Mouse (Mus musculus) liver, postnatal 0 days (tissue): ENCODE measurements around the gene Slit3. TPM values are rescaled to one million over a fixed set of nuclear protein-coding genes. Genes with fewer than 3 reads are reported as not detected.

Experiments used
- ATAC-seq: fragments of 200-750 bp; cut with Nextera tagmentation; 2 replicates; pipeline ENCODE4 v1.8.0; 2017; ENCODE audit warnings: mild to moderate bottlenecking, moderate library complexity
- DNase-seq: peaks from one replicate; pipeline ENCODE4 v3.0.0-alpha.2; 2016
- H3K27ac ChIP-seq: fragments of 300-500 bp; sonication (generic); 2 replicates; pipeline ENCODE4 v1.5.1; 2014; ENCODE audit warnings: antibody characterized with exemption, moderate library complexity, mild to moderate bottlenecking, low read depth
- H3K27me3 ChIP-seq: fragments of 300-500 bp; sonication (generic); 2 replicates; pipeline ENCODE4 v1.6.1; 2014; ENCODE audit warnings: low read length, control low read depth, mixed read lengths; ENCODE audit not compliant: insufficient read depth
- H3K36me3 ChIP-seq: fragments of 300-500 bp; sonication (generic); replicated peaks from 2 replicates; pipeline ENCODE4 v1.6.1; 2014; ENCODE audit warnings: mild to moderate bottlenecking, control low read depth, low read length, moderate library complexity, mixed read lengths; ENCODE audit not compliant: insufficient read depth
- H3K4me1 ChIP-seq: fragments of 300-500 bp; sonication (generic); 2 replicates; pipeline ENCODE4 v1.6.1; 2014; ENCODE audit warnings: antibody characterized with exemption, mild to moderate bottlenecking, control low read depth; ENCODE audit not compliant: insufficient read depth
- H3K4me2 ChIP-seq: fragments of 300-500 bp; sonication (generic); 2 replicates; pipeline ENCODE4 v1.6.1; 2014; ENCODE audit warnings: low read depth, mild to moderate bottlenecking, low read length, moderate library complexity, mixed read lengths
- H3K4me3 ChIP-seq: fragments of 300-500 bp; sonication (generic); 2 replicates; pipeline ENCODE4 v1.5.1; 2014; ENCODE audit warnings: low read depth, low read length
- H3K9ac ChIP-seq: fragments of 300-500 bp; sonication (generic); replicated peaks from 2 replicates; pipeline ENCODE4 v1.6.1; 2014; ENCODE audit warnings: mild to moderate bottlenecking, moderate library complexity
- H3K9me3 ChIP-seq: fragments of 300-500 bp; sonication (generic); 2 replicates; pipeline ENCODE4 v1.6.1; 2016; ENCODE audit warnings: mild to moderate bottlenecking, control low read depth, low read length, mixed read lengths
- CTCF ChIP-seq: sonication (generic); IDR thresholded peaks from 2 replicates; pipeline ENCODE4 v1.5.1; 2016; ENCODE audit warnings: antibody characterized with exemption, low read depth
- EP300 ChIP-seq: IDR thresholded peaks from 2 replicates; pipeline ENCODE4 v1.6.1; 2016; ENCODE audit warnings: antibody characterized with exemption, low read depth, mild to moderate bottlenecking
- WGBS: fragments of 180-500 bp; shearing (Covaris S2); extraction: QIAGEN DNeasy Blood & Tissue Kit; methylation state at CpG from one replicate; pipeline ENCODE4 v1.1.7; 2014; ENCODE audit not compliant: insufficient replicate concordance; 5-methylcytosine and 5-hydroxymethylcytosine counted together
- polyA plus RNA-seq: library from polyadenylated mRNA; unstranded; fragments of >200 nt; fragmentation: Nextera tagmentation; extraction: Ambion mirVana; gene quantifications from 2 replicates; pipeline ENCODE4 v1.2.1, GENCODE M21; 2015

The Slit3 gene
- polyA plus RNA-seq, 1 experiment from 2014 or later, result 0.20 TPM

DNA sequence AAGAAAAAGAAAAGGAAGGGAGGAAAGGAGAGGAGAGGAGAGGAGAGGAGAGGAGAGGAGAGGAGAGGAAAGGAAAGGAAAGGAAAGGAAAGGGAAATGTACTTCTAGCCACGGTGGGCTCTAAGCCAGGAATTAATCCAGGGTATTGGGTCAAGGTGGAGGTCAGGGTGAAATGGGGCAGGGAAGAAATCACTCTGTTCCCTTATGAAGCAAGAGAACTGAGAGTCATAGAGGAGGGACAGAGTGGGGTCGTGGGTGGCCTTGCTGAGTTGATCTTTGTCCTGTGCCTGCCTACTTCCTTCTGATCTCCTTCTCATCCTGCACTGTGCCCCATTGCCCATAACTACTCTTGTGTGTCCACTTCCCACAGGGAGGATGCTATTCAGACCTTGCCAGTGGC is 31.9 kb downstream of the Slit3 start:
- Histone ChIP-seq H3K9ac (no peak overlapping the region), H3K4me1 (no peaks in the 10 kb centered on the region), H3K4me3 (no peak overlapping the region), H3K27ac (no peak overlapping the region), H3K9me3 (no peaks in the 10 kb centered on the region), H3K27me3 (no peaks in the 10 kb centered on the region), H3K4me2 (no peak overlapping the region), H3K36me3 (no peaks in the 10 kb centered on the region)
- DNase-seq (no peak), ATAC-seq (no peak)
- WGBS, result 47% methylated on average over 2 of the region's 2 CpGs
- no peak for TF ChIP-seq EP300
- no peak for TF ChIP-seq CTCF

DNA sequence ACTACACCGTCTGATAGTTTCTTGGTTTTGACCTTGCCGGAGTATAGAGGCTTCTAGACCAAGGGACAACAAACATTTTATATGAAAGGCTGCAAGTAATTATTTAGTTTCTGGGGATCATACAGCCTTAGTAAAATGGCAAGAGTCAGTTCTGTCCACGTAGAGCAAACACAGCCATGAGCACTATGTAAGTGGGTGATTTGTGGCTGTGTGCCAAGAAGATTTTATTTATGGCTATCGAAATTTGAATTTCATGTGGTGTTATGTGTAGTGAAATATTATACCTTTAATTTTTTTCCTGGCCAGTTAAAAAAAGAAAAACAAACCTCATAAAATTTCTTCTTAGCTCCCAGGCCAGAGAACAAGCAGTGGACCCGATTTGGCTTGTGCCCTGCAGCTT is 33.4 kb downstream of the Slit3 start:
- no peak for ATAC-seq
- Histone ChIP-seq H3K4me3 (no peak overlapping the region), H3K4me1 (no peaks in the 10 kb centered on the region), H3K27ac (no peak overlapping the region), H3K36me3 (no peaks in the 10 kb centered on the region), H3K9ac (no peak overlapping the region), H3K9me3 (no peaks in the 10 kb centered on the region), H3K4me2 (no peak overlapping the region), H3K27me3 (no peaks in the 10 kb centered on the region)
- TF ChIP-seq CTCF, result no peak
- TF ChIP-seq EP300, result no peak
- no peak for DNase-seq
- 74% methylated on average over 5 of the region's 5 CpGs for WGBS

GRCm38 (mm10) chr11:35155281-35155680 is 34.3 kb downstream of the Slit3 start:
- Histone ChIP-seq H3K4me2 (no peak overlapping the region), H3K4me1 (no peaks in the 10 kb centered on the region), H3K27ac (no peak overlapping the region), H3K4me3 (no peak overlapping the region), H3K9me3 (no peaks in the 10 kb centered on the region), H3K36me3 (no peaks in the 10 kb centered on the region), H3K27me3 (no peaks in the 10 kb centered on the region), H3K9ac (no peak overlapping the region)
- WGBS, result 69% methylated on average over 7 of the region's 7 CpGs
- TF ChIP-seq EP300, result no peak
- TF ChIP-seq CTCF, result no peak
- DNase-seq, result no peak
- no peak for ATAC-seq

- Histone ChIP-seq H3K27me3 (no peaks in the 10 kb centered on the region), H3K4me1 (no peaks in the 10 kb centered on the region), H3K9me3 (no peaks in the 10 kb centered on the region), H3K4me2 (no peak overlapping the region), H3K27ac (no peak overlapping the region), H3K36me3 (no peaks in the 10 kb centered on the region), H3K9ac (no peak overlapping the region), H3K4me3 (no peak overlapping the region)
- WGBS, result 64% methylated on average over 5 of the region's 5 CpGs
- ATAC-seq (no peak), DNase-seq (no peak)
- no peak for TF ChIP-seq EP300
- TF ChIP-seq CTCF, result no peak
Measured at GRCm38 (mm10) chr11:35156676-35157075, 35.7 kb downstream of the Slit3 start.

DNA sequence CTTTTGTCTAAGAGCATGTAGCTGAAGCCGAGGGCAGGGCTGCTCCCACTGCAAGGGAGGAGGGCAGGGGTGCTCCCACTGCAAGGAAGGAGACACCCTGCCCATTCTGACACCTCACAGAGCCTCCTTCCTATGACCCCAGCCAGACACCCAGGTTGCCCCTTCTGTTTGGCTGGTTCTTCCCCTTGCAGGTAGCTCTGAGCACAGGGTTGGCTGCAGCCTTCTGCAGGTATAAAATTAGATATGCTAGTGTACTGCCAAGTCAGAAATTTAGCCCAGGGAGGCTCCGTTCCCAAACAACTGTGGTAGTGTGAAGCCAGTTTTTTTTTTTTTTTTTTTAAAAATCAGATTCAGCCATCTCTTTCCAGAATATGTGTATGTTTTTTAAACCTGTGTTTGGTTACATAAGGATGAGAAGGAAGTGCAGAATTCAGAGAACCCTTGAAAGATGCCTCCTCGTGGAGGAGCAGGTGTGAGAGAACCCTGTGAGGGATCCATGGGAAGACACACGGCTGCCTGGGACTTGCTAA is 39.7 kb downstream of the Slit3 start:
- Histone ChIP-seq H3K9me3 (no peaks in the 10 kb centered on the region), H3K27ac (no peak overlapping the region), H3K4me2 (no peak overlapping the region), H3K27me3 (no peaks in the 10 kb centered on the region), H3K9ac (no peak overlapping the region), H3K36me3 (no peaks in the 10 kb centered on the region), H3K4me1 (no peaks in the 10 kb centered on the region), H3K4me3 (no peak overlapping the region)
- no peak for ATAC-seq
- TF ChIP-seq CTCF (no peak), EP300 (no peak)
- no peak for DNase-seq
- 72% methylated on average over 4 of the region's 4 CpGs for WGBS

DNA sequence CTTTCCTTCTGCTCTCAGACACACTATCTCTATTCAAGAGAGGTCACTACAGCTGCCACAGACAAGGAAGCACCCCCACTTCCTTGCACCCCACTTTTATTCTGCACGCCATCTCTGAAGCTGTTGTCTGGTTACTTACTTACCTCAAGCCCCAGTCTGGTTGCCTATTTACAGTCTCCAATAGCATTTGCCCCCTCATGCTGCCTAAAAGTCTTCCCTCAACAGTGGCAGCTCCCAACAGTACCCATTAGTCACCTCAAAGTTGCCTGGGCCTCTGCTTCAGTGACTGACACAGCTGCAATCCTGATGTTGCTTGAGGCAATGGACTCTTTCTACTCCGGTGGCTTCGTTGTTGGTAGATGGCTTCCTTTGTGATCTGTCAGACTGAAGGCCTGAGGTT is 42.4 kb downstream of the Slit3 start:
- no peaks in the 10 kb centered on the region for H3K4me1 ChIP-seq
- H3K4me3 ChIP-seq, result no peak overlapping the region
- TF ChIP-seq CTCF, result no peak
- no peak for TF ChIP-seq EP300
- no peaks in the 10 kb centered on the region for H3K36me3 ChIP-seq
- H3K4me2 ChIP-seq, result no peak overlapping the region
- WGBS, result 80% methylated on average over 3 of the region's 3 CpGs
- no peak for ATAC-seq
- no peak for DNase-seq
- H3K9ac ChIP-seq, result no peak overlapping the region
- no peaks in the 10 kb centered on the region for H3K27me3 ChIP-seq
- no peak overlapping the region for H3K27ac ChIP-seq
- H3K9me3 ChIP-seq, result no peaks in the 10 kb centered on the region

- Histone ChIP-seq H3K27me3 (no peaks in the 10 kb centered on the region), H3K36me3 (no peaks in the 10 kb centered on the region), H3K4me3 (no peak overlapping the region), H3K9ac (no peak overlapping the region), H3K4me1 (no peaks in the 10 kb centered on the region), H3K4me2 (no peak overlapping the region), H3K27ac (no peak overlapping the region), H3K9me3 (no peaks in the 10 kb centered on the region)
- no peak for TF ChIP-seq EP300
- TF ChIP-seq CTCF, result no peak
- ATAC-seq (no peak), DNase-seq (no peak)
- whole genome bisulfite sequencing, result 66% methylated on average over 8 of the region's 8 CpGs
Measured at GRCm38 (mm10) chr11:35167176-35167575, 46.2 kb downstream of the Slit3 start.
